Mouse (Mus musculus): ENCODE measurements at regions not wholly inside any gene's neighbourhood (a gene's known extent, or its start where the extent isn't known, plus 50 kb on each side); places are given as distances from the start of the nearest gene placed in this dataset.

DNA sequence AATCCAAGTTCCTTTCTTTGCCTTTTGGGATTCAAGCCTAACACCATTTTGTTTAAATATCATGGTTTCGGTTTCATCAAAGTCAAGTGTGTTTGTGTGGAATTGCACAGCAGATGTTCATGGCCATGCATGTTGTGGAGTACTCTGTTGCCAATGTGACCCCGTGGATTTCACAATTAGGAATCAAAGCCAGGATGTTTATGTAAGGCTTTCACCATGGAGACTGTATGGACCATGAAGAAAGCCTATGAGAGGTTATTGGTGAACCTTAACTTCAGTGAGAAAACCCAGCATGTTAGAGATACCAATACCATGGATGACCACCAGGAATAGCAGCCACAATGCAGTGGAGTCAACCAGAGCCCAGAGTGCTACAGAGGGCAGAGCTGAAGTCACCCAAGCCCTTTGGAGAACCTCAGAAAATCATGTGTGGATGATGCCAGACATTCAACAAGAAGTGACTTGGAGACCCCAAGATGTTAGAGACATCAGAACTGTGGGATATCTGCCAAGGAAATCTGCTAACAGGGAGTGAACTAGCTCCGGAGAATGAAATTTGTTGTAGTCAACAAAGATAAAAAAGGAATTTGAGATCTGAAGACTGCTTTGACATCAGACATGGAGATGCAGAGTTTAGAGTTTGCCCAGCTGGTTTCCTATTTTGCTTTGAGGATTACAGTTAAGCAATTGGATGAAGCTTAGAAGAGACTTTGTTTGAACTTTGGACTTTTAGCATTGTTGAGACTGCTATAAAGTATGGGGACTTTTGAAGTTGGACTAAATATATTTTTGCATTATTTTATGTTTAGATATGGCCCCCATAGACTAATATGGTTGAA, 615.3 kb downstream of the Tmem182 start:
- no peak for DNase-seq (ENCODE audit: low spot score)

- no peak for DNase-seq (ENCODE audit: low spot score)
These were observed 622.5 kb downstream of the Tmem182 start for GRCm38 (mm10) chr1:41427853-41428252.

- no peak for DNase-seq (ENCODE audit: low spot score)
These were observed 625.8 kb downstream of the Tmem182 start for GRCm38 (mm10) chr1:41431127-41431690.

- no peak for DNase-seq (ENCODE audit: low spot score)
These were observed 630.0 kb downstream of the Tmem182 start for GRCm38 (mm10) chr1:41435379-41435778.

DNA sequence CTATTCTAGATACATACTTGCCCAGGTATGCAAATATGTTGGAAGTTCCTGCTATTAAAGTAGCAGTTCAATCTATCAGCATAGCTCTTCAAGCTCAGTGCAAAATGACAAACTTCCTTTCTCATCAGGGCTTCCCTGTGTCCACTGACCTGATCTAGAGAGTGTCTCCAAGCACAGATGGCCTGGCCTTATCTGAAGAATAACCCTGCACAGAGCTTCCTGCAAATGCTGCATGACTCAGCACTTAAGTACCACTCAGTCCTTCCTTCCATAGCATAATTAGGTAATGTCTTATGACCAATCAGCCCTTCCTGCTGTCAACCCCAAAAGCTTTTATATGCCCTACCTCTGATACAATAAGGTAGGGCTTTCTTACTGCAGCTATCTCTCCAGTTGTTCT, 644.6 kb downstream of the Tmem182 start:
- no peak for DNase-seq (ENCODE audit: low spot score)

All from ovary, postnatal 36 days (tissue).